Mouse (Mus musculus) bone marrow, adult 2 months (tissue): ENCODE results near the gene Tshz2.

Experiments used
- CTCF ChIP-seq: fragments of 200-500 bp; IDR thresholded peaks from 2 replicates; pipeline ENCODE4 v1.5.1; 2011; ENCODE audit warnings: low read length, control low read depth; ENCODE audit not compliant: control insufficient read depth, insufficient read depth
- POLR2A ChIP-seq: fragments of 200-500 bp; IDR thresholded peaks from 2 replicates; pipeline ENCODE4 v1.6.1; 2011; ENCODE audit warnings: low read depth, mild to moderate bottlenecking, control low read depth, low read length, borderline replicate concordance; ENCODE audit not compliant: control insufficient read depth

DNA sequence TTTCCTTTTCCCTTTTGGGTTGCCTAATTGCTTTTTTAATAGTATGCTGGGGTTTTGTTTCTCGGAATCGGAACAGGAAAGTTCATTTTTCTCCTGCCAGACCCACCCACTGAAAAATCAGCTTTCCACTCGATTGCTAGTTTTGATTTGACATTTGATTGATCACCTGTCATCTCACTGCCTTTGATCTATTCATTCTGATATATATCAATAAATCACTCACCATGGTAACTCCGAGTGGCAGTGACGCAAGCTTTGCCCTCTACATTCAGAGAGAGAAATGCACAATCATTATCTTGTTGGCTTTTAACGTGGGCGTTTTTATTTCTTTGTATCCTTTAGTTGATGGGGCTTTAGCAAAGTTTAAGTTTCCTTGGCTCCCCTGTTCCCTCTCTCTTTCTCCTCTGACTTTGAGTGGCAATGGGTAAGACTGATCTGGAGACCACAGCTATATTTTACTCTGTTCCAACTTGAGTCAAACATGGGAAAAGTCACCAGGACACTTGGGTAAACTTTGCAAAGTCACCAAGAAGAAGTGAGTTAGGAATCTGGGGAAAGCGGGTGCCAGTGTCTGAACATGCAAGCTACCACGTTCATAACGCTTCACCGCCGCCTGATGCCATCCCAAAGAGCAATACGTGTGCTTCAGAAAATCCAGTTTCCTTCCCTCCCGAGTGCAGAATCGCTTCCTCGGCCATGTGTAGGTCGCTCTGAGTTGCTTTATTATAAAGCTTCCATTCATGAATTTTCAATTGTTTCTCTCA, 2.0 kb downstream of the Tshz2 start:
- TF ChIP-seq CTCF (no peak), POLR2A (no peak)
